Mouse (Mus musculus): ENCODE data around the gene Isl2. TPM values are rescaled to one million over a fixed set of nuclear protein-coding genes. Genes with fewer than 3 reads are reported as not detected.

The Isl2 gene
- polyA plus RNA-seq, 1 experiment from 2014 or later, result 6.7 TPM

GRCm38 (mm10) chr9:55568466-55569159 is 30.1 kb downstream of the Isl2 start:
- 66% methylated on average over 5 of the region's 5 CpGs for WGBS

GRCm38 (mm10) chr9:55571071-55571470 is 32.6 kb downstream of the Isl2 start:
- ATAC-seq (replicated peaks; ENCODE audit: low FRiP score, low TSS enrichment, low read depth) (no peak), DNase-seq (ENCODE audit: low spot score) (no peak)
- no peak overlapping the region for H3K9ac ChIP-seq (ENCODE audit: low read length)
- H3K27ac ChIP-seq (ENCODE audit: low read depth), result no peak overlapping the region
- no peaks in the 10 kb centered on the region for H3K36me3 ChIP-seq (ENCODE audit: control insufficient read depth, insufficient read depth, low read length)
- H3K4me3 ChIP-seq (ENCODE audit: low read depth, low read length), result no peak overlapping the region
- H3K4me1 ChIP-seq (replicated peaks; ENCODE audit: control insufficient read depth, insufficient read depth, low read length), result no peaks in the 10 kb centered on the region
- H3K27me3 ChIP-seq (replicated peaks; ENCODE audit: control insufficient read depth, insufficient read depth, low read length), result no peaks in the 10 kb centered on the region
- H3K9me3 ChIP-seq (ENCODE audit: control insufficient read depth, low read length), result no peaks in the 10 kb centered on the region
- no peak overlapping the region for H3K4me2 ChIP-seq (ENCODE audit: low read length)
- 75% methylated on average over 1 of the region's 1 CpGs for WGBS

More at GRCm38 (mm10) chr9:55568466-55569159, 30.1 kb downstream of the Isl2 start:
- Histone ChIP-seq H3K27me3 (replicated peaks; ENCODE audit: control insufficient read depth, insufficient read depth, low read length) (no peaks in the 10 kb centered on the region), H3K9me3 (ENCODE audit: control insufficient read depth, low read length) (no peaks in the 10 kb centered on the region), H3K27ac (ENCODE audit: low read depth) (no peak overlapping the region), H3K4me2 (ENCODE audit: low read length) (no peak overlapping the region), H3K36me3 (ENCODE audit: control insufficient read depth, insufficient read depth, low read length) (no peaks in the 10 kb centered on the region), H3K4me1 (replicated peaks; ENCODE audit: control insufficient read depth, insufficient read depth, low read length) (no peaks in the 10 kb centered on the region), H3K4me3 (ENCODE audit: low read depth, low read length) (no peak overlapping the region), H3K9ac (ENCODE audit: low read length) (no peak overlapping the region)
- ATAC-seq (replicated peaks; ENCODE audit: low FRiP score, low TSS enrichment, low read depth), result no peak
- no peak for DNase-seq (ENCODE audit: low spot score)

GRCm38 (mm10) chr9:55576571-55576970 is 38.1 kb downstream of the Isl2 start:
- DNase-seq (ENCODE audit: low spot score) (no peak), ATAC-seq (replicated peaks; ENCODE audit: low FRiP score, low TSS enrichment, low read depth) (no peak)
- Histone ChIP-seq H3K9me3 (ENCODE audit: control insufficient read depth, low read length) (no peaks in the 10 kb centered on the region), H3K27me3 (replicated peaks; ENCODE audit: control insufficient read depth, insufficient read depth, low read length) (no peaks in the 10 kb centered on the region), H3K27ac (ENCODE audit: low read depth) (no peak overlapping the region), H3K4me1 (replicated peaks; ENCODE audit: control insufficient read depth, insufficient read depth, low read length) (peaks cover 3% of the 10 kb centered on the region; the same call in 1 of the 2 replicates), H3K9ac (ENCODE audit: low read length) (no peak overlapping the region), H3K4me3 (ENCODE audit: low read depth, low read length) (no peak overlapping the region), H3K36me3 (ENCODE audit: control insufficient read depth, insufficient read depth, low read length) (no peaks in the 10 kb centered on the region), H3K4me2 (ENCODE audit: low read length) (no peak overlapping the region)
- WGBS, result 70% methylated on average over 1 of the region's 1 CpGs

GRCm38 (mm10) chr9:55581414-55581813 is 42.9 kb downstream of the Isl2 start:
- WGBS, result 13% methylated on average over 3 of the region's 3 CpGs
- DNase-seq (ENCODE audit: low spot score) (no peak), ATAC-seq (replicated peaks; ENCODE audit: low FRiP score, low TSS enrichment, low read depth) (no peak)
- Histone ChIP-seq H3K27ac (ENCODE audit: low read depth) (no peak overlapping the region), H3K27me3 (replicated peaks; ENCODE audit: control insufficient read depth, insufficient read depth, low read length) (no peaks in the 10 kb centered on the region), H3K9ac (ENCODE audit: low read length) (no peak overlapping the region), H3K4me3 (ENCODE audit: low read depth, low read length) (no peak overlapping the region), H3K4me1 (replicated peaks; ENCODE audit: control insufficient read depth, insufficient read depth, low read length) (peaks cover 7% of the 10 kb centered on the region; the same call in 1 of the 2 replicates), H3K36me3 (ENCODE audit: control insufficient read depth, insufficient read depth, low read length) (no peaks in the 10 kb centered on the region), H3K9me3 (ENCODE audit: control insufficient read depth, low read length) (no peaks in the 10 kb centered on the region), H3K4me2 (ENCODE audit: low read length) (no peak overlapping the region)

- H3K9ac ChIP-seq (ENCODE audit: low read length), result no peak overlapping the region
- no peaks in the 10 kb centered on the region for H3K9me3 ChIP-seq (ENCODE audit: control insufficient read depth, low read length)
- ATAC-seq (replicated peaks; ENCODE audit: low FRiP score, low TSS enrichment, low read depth), result no peak
- H3K4me1 ChIP-seq (replicated peaks; ENCODE audit: control insufficient read depth, insufficient read depth, low read length), result peaks cover 7% of the 10 kb centered on the region; the same call in 1 of the 2 replicates
- H3K27me3 ChIP-seq (replicated peaks; ENCODE audit: control insufficient read depth, insufficient read depth, low read length), result no peaks in the 10 kb centered on the region
- no peak overlapping the region for H3K4me3 ChIP-seq (ENCODE audit: low read depth, low read length)
- H3K36me3 ChIP-seq (ENCODE audit: control insufficient read depth, insufficient read depth, low read length), result no peaks in the 10 kb centered on the region
- no peak overlapping the region for H3K4me2 ChIP-seq (ENCODE audit: low read length)
- 94% methylated on average over 6 of the region's 6 CpGs for WGBS
- DNase-seq (ENCODE audit: low spot score), result no peak
- H3K27ac ChIP-seq (ENCODE audit: low read depth), result no peak overlapping the region
Observed at GRCm38 (mm10) chr9:55586141-55586540, 47.7 kb downstream of the Isl2 start.

Other genes starting within 250 kb of the Isl2 start
- 1.3 and 1.5 TPM in 2 replicates for gene Nrg4, start 211.8 kb upstream of the Isl2 start, polyA plus RNA-seq (2014; fragmentation: Nextera tagmentation; extraction: Ambion mirVana)
- 0.54 and 0.77 TPM in 2 replicates for gene Tmem266, start 211.8 kb upstream of the Isl2 start, polyA plus RNA-seq (2014; fragmentation: Nextera tagmentation; extraction: Ambion mirVana)
- gene Etfa, start 26.4 kb upstream of the Isl2 start, polyA plus RNA-seq (2014; fragmentation: Nextera tagmentation; extraction: Ambion mirVana), result 222 and 225 TPM in 2 replicates

Measured in intestine, embryonic 14.5 days (tissue).